Mouse (Mus musculus) neural tube, embryonic 10.5 days (tissue): ENCODE measurements around the gene Kdm3a.
A peak's percentile ranks its signal among the peaks of the same experiment; 100 is the strongest.

Experiments used
- DNase-seq: peaks from one replicate; pipeline ENCODE4 v3.0.0-alpha.2; 2017; ENCODE audit warnings: low spot score; ENCODE audit errors: extremely low spot score

Gene Kdm3a

GRCm38 (mm10) chr6:71632829-71633662 lies at the start of gene Kdm3a:
TSS of gene Kdm3a (minus strand) at chr6:71632990.
- peak; percentile 99 for DNase-seq

- DNase-seq, result no peak
These were observed 46.1 kb upstream of the Kdm3a start for GRCm38 (mm10) chr6:71678891-71679290.

GRCm38 (mm10) chr6:71673166-71673565 lies 40.4 kb upstream of the Kdm3a start:
- DNase-seq, result no peak

GRCm38 (mm10) chr6:71664511-71664910 lies 31.7 kb upstream of the Kdm3a start:
- DNase-seq, result no peak

GRCm38 (mm10) chr6:71658290-71658689 lies 25.5 kb upstream of the Kdm3a start:
- no peak for DNase-seq

- no peak for DNase-seq
These were observed 23.0 kb upstream of the Kdm3a start for GRCm38 (mm10) chr6:71655835-71656234.

- no peak for DNase-seq
These were observed 19.1 kb upstream of the Kdm3a start for GRCm38 (mm10) chr6:71651868-71652267.

GRCm38 (mm10) chr6:71632486-71632828 lies 333 bp downstream of the Kdm3a start:
- no peak for DNase-seq

GRCm38 (mm10) chr6:71631706-71632461 lies 906 bp downstream of the Kdm3a start:
- DNase-seq, result peak; percentile 55

GRCm38 (mm10) chr6:71631196-71631595 lies 1.6 kb downstream of the Kdm3a start:
- no peak for DNase-seq

- no peak for DNase-seq
These were observed 5.5 kb downstream of the Kdm3a start for GRCm38 (mm10) chr6:71627325-71627724.

GRCm38 (mm10) chr6:71625984-71626383 lies 6.8 kb downstream of the Kdm3a start:
- no peak for DNase-seq

- no peak for DNase-seq
These were observed 8.1 kb downstream of the Kdm3a start for GRCm38 (mm10) chr6:71624723-71625122.

- no peak for DNase-seq
These were observed 10.8 kb downstream of the Kdm3a start for GRCm38 (mm10) chr6:71621981-71622380.

GRCm38 (mm10) chr6:71621551-71621950 lies 11.2 kb downstream of the Kdm3a start:
- DNase-seq, result no peak

GRCm38 (mm10) chr6:71616959-71617358 lies 15.8 kb downstream of the Kdm3a start:
- DNase-seq, result no peak

- no peak for DNase-seq
These were observed 19.6 kb downstream of the Kdm3a start for GRCm38 (mm10) chr6:71613225-71613624.

- DNase-seq, result no peak
These were observed 22.8 kb downstream of the Kdm3a start for GRCm38 (mm10) chr6:71609968-71610367.

GRCm38 (mm10) chr6:71608994-71609393 lies 23.8 kb downstream of the Kdm3a start:
- DNase-seq, result no peak

GRCm38 (mm10) chr6:71607756-71608155 lies 25.0 kb downstream of the Kdm3a start:
- no peak for DNase-seq

GRCm38 (mm10) chr6:71590154-71590553 lies 42.6 kb downstream of the Kdm3a start:
- no peak for DNase-seq

- DNase-seq, result no peak
These were observed 43.4 kb downstream of the Kdm3a start for GRCm38 (mm10) chr6:71589401-71589800.

GRCm38 (mm10) chr6:71583198-71583597 lies 49.6 kb downstream of the Kdm3a start:
- no peak for DNase-seq
